Mouse (Mus musculus) left cerebral cortex, adult 18-20 months (tissue): ENCODE measurements around the gene Gfm2. TPM values are rescaled to one million over a fixed set of nuclear protein-coding genes. Genes with fewer than 3 reads are reported as not detected.
"Not testable (repeated sequence)": the region's sequence is repeated elsewhere in the genome, so short reads cannot be mapped to it uniquely, and the experiment has no call there.

Experiments used
- DNase-seq, 2 experiments: peaks; one replicate each; pipeline ENCODE4 v3.0.0; 2021 to 2022; ENCODE audit warnings: low spot score in 2 of 2, mixed read lengths in 1 of 2
- long read RNA-seq, 2 experiments: library from polyadenylated mRNA; stranded (forward); transcript quantifications; one replicate each; pipeline ENCODE4 v2.0.0; 2021
- total RNA-seq, 2 experiments: library from RNA; stranded (reverse); gene quantifications; 2 replicates each; pipeline ENCODE4 v1.2.3; 2021

Gene Gfm2
- 10 to 100 TPM; 22.8 to 26.9 TPM for total RNA-seq
- long read RNA-seq, experiment 1, partial matches to known transcripts = 7 of 18 reads
- long read RNA-seq, experiment 1, other reads (novel, unspliced or antisense) = 8 of 18 reads
- long read RNA-seq, experiment 2, partial matches to known transcripts = 1 of 12 reads
- long read RNA-seq, experiment 2, other reads (novel, unspliced or antisense) = 5 of 12 reads

GRCm38 (mm10) chr13:97137466-97138400, at the start of gene Gfm2, which contains the start of gene Nsa2:
Gene Gfm2, plus strand, starts transcription at chr13:97137937.
Gene Nsa2, minus strand, starts transcription at chr13:97137937.
- DNase-seq = peak; percentile 87 to 91

DNA sequence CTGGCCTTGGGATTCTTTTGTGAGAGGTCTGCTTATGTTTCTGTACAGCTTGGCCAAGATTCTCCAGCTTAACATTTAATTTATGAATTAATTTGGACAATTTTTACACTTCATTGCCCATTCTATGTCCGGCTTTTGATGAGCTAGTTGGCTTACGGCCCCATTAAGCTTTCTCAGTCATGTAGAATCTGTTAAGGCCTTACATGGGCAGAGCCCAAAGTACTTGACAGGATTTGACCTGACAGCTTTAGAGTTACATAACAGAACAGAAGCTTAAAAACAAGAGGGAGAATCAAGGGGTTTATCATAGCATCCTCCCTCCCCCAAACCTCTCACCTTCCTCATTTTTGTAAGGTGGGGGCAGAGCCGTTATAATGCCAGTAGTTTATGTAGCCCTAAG, 49.6 kb upstream of the Gfm2 start:
- DNase-seq = no peak

DNA sequence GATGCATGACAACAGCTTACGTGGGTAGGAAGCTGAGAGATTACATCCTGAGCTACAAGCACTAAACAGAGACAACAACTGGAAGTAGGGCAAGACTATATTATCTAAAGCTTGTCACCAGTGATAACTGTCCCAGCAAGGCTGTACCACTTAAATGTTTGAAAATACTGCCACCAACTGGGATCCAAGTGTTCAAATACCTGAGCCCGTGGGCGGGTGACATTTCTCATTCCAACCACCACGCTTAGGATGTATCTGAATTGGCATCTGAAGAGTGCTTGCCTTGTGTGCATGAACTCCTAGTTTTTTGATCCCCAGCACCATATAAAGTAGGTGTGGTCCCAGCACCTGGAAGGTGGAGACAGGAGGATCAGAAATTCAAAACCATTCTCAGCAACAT, 42.0 kb upstream of the Gfm2 start:
- no peak for DNase-seq

DNA sequence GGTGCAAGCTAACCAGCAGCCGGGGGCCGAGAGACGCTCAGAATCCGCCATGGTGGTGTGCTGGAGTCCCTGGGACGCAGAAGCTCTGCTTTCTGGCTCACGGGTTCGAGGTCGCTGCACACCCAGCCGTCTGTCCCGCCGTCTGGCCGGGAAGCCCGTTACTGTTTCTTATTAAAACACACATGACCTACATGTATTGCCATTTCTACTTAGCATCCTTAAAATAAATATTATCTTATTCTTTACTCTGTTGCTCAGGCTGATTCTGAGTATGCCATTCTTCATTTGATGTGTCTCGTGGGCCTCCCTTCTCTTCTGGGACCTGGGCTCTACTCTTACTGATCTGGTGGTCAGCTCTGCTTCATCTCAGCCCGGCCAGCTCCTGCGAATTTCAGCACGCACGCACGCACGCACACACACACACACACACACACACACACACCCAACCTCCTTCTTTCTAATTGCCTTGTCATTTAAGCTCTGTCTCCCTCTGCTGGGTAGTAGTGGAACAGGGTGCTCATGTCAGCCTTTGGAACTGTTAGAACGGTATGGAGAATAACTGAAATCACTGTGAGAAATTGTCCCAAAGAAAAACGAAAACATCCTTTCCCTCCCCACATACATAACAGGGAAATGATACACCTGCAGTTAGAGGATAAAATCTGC, 38.4 kb upstream of the Gfm2 start, which contains the start of gene Gm6169:
TSS of gene Gm6169 (minus strand) at position 51 of the 666 bp plus-strand sequence.
- peak; percentile 65 to 67 for DNase-seq

- DNase-seq = no peak
Observed at GRCm38 (mm10) chr13:97104996-97105395, 32.7 kb upstream of the Gfm2 start.

DNA sequence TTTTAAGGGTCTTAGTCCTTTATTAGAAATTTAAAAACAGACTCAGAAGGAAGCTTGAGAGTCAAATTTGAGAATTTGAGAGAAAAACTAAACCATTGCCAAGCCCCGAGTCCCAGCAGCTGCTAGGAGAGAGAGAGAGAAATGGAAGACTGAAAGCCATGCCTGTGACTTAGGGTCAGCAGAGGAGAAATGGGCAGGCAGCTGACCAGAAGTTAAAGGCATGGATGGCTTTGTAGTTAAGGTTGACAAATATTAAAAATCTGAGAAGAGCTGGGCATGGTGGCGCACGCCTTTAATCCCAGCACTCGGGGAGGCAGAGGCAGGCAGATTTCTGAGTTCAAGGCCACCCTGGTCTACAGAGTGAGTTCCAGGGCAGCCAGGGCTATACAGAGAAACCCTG, 30.0 kb upstream of the Gfm2 start:
- DNase-seq = not testable (repeated sequence)

- no peak for DNase-seq
Observed at GRCm38 (mm10) chr13:97109046-97109445, 28.7 kb upstream of the Gfm2 start.

DNA sequence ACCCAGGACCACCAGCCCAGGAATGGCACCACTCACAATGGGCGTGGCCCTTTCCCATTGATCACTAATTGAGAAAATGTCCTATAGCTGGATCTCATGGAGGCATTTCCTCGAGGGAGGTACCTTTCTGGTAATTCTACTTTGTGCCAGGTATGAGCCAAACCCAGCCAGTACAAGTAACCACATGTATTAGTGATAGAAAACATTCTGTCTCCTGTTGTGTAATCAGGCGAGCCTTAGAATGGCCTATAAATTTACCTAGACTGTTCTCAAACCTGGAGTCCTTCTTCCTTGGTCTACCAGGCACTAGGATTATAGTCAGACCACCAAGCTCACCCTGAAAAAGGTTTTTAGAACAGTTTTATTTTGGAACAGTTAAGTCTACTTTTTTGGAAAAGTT, 16.4 kb upstream of the Gfm2 start:
- no peak for DNase-seq

DNA sequence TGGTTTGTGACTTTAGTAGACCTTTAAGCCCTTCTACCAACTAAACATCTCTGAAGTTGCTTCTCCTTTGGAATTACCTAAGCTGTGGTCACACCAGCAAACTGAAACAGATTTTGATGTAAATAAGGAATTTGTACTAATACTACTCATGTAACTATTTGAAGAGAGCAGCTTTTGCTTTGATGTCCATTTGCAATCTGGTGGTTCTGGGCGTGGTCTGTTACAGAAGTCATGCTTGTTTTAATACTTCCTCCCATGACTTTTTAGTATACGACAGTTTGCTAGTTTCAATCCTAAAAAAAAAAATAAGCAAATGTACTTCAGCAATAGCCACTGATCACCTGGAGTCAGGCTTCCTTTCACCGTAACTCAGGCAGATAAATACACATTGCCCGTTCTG, 8.1 kb upstream of the Gfm2 start:
- not testable (repeated sequence) for DNase-seq

DNA sequence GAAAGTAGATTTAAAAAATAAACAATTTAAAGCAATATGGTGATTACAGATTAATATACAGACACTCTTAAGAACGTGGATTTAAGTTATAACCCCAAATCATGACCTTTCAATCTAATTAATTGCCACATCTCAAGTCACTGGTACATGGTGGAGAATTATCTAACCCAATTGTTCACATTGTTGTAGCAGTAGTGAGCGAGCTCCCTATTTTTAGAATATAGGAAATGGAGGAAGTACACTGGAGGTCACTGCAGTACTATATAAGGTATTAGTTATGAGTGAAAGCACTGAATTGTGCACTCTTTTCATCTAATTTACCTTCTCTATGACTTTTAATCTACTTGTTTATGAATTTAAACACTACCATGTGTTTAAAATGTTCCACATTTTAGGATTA, 7.3 kb upstream of the Gfm2 start:
- DNase-seq = not testable (repeated sequence)

DNA sequence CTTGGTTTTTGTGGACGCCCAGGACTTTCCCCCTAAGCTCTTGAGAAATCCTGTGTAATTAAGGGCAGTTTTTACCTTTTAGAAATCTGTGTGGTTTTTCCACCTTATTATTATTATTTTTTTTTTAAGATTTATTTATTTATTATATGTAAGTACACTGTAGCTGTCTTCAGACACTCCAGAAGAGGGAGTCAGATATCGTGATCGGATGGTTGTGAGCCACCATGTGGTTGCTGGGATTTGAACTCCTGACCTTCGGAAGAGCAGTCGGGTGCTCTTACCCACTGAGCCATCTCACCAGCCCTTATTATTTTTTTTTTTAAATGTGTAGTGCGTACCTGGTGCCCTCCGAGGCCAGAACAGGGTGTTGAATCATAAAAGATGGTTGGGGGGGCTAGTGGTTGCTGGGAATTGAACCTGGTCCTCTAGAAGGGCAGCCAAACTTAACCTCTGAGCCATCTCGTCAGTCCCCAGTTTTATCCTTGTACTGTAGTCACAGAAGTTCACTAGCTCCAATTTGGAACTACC, 731 bp downstream of the Gfm2 start:
- DNase-seq = not testable (repeated sequence)

DNA sequence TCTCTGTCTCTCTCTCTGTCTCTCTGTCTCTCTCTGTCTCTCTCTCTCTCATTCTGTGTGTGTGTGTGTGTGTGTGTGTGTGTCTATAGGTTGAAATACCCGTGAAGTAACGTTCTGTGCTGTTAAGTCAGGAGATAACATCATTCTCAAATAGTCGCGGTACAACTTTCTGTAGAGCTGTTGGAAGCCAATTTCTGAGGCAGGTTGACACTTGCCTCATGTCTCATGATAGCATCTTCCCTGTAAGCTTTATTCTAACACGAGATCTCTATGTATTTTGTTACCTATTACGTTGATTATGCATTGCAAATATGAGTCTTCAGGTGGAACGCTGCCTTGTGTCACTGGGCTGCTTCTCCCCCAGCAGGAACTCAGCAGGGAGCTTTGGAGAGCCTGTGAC, 4.6 kb downstream of the Gfm2 start:
- no peak for DNase-seq

DNA sequence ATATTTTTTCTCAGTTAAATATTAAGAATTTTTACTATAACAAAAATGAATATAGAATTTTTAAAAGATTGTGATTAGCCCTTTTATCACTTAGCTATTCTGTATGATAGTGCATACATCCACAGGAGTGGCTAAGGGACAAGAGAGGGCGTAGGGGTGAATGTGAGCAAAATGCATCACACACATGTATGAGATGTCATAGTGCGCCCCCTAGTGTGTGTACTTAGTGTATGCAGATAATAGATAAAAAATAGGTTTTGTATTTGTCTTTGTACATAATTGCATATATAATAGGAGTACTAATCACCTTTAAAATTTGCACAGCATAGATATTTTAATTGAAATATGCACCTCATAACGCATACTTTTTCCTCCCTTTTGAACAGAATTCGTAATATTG, 8.1 kb downstream of the Gfm2 start:
- peak in 1 of 2 experiments; percentile 50 for DNase-seq

DNA sequence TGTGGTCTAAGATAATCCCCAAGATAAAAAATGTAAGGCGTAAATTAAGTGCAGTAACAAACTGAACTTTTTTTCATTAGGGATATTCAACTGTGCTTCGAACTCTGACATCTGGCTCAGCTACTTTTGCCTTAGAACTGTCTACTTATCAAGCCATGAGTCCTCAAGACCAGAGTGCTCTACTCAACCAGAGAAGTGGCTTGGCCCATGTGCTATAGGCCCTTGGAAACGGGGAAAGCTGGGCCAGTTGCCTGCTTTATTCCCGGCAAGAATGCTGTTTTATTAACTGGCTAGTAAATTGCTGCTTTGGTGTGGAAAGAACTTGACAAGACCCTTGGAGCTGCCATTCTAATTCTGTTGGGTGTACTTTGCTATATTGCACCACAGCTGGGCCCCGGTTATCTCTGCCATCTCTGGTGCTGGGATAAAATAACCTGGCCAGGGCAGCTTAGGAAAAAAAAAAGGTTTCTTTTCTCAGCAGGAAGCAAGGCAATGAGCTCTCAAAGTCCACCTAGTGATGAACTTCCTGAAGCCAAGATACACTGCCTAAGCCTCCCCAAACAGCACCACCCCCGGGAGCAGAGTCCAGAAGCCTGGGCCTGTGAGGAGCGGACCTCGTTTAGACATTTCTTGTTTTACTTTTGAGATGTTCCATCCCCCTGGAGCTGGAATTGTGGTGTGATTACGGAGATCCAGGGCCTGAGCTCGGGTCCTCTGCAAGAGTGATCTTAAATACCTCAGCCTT, 38.0 kb downstream of the Gfm2 start:
- DNase-seq = no peak

- DNase-seq = no peak
Observed at GRCm38 (mm10) chr13:97176731-97177130, 39.0 kb downstream of the Gfm2 start.

DNA sequence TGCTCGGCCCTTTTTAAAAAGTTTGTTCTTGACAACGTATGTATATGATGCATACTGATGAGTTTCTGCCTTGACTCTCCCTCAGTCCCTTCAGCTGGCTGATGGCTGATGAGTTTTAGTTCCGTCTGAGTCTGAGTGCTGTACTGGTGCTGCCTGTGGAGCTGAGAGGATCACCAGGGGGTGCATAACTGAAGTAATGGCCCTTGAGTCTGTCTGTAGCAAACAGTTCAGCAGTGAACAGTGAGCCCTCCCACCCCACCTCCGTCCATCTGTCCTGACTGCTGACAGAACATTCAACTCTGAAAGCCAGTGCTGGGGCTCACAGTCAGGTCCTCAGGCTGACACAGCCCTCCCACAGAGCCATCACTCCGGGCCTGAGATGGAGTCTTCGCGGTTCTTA, 41.2 kb downstream of the Gfm2 start:
- no peak for DNase-seq

GRCm38 (mm10) chr13:97180113-97180828, 42.5 kb downstream of the Gfm2 start:
- DNase-seq = no peak

DNA sequence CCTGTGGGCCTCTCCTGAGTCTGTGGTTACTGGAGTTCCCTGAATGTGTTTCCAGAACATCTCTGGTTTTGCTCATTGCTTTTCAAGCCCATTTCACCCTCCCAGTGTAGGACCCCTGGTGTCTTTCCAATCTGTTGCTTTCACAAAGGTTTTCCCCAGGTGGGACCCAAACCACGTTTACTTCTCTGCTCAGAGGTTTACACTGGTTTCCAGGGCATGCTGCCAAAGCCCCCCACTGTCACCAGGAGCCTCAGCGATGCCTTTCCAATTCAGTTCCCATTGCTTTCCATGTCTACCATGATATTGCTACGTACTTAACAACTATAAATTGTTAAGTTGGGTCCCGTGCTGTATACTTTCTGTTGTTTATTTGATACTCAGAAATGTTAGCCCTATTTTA, 45.1 kb downstream of the Gfm2 start:
- DNase-seq = no peak

GRCm38 (mm10) chr13:97184168-97184567, 46.4 kb downstream of the Gfm2 start:
- no peak for DNase-seq

DNA sequence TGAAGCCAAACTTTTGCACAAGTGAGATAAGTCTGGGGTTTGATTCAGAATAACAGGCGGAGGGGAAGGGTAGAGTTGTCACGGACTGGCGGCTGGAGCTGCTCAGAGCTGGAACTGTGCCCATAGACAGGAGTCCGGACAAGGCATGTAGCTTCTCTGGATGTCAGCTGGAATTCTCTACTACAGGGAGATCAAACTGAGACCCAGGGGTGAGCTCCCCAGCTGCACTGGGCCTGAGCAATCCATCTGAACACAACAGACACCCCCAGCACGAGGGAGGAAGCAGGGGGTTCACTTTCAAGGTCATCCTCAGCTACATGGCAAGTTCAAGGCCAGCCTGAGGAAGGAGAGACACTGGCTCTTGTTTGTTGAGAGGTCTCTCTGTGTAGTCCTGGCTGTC, 46.9 kb downstream of the Gfm2 start:
- no peak for DNase-seq
